Mouse (Mus musculus) testis, adult 2 months (tissue): ENCODE data around the gene Atp6v1b1. TPM values are rescaled to one million over a fixed set of nuclear protein-coding genes. Genes with fewer than 3 reads are reported as not detected.
A peak's percentile ranks its signal among the peaks of the same experiment; 100 is the strongest.

Experiments used
- H3K27ac ChIP-seq: fragments of 200-500 bp; 2 replicates; pipeline ENCODE4 v1.5.1; 2012; ENCODE audit warnings: low read depth, low read length; ENCODE audit not compliant: control insufficient read depth, insufficient read depth
- H3K27me3 ChIP-seq: fragments of 200-500 bp; 2 replicates; pipeline ENCODE4 v1.6.1; 2012; ENCODE audit warnings: mild to moderate bottlenecking, low read length, moderate library complexity; ENCODE audit not compliant: control insufficient read depth, insufficient read depth
- H3K36me3 ChIP-seq: fragments of 200-500 bp; 2 replicates; pipeline ENCODE4 v1.6.1; 2012; ENCODE audit warnings: mild to moderate bottlenecking, low read length; ENCODE audit not compliant: control insufficient read depth, insufficient read depth
- H3K4me1 ChIP-seq: fragments of 200-500 bp; 2 replicates; pipeline ENCODE4 v1.6.1; 2012; ENCODE audit warnings: low read length; ENCODE audit not compliant: control insufficient read depth, insufficient read depth
- H3K4me3 ChIP-seq: fragments of 200-500 bp; 2 replicates; pipeline ENCODE4 v1.5.1; 2012; ENCODE audit warnings: low read depth, mild to moderate bottlenecking, low read length, moderate library complexity, mixed read lengths; ENCODE audit not compliant: control insufficient read depth
- CTCF ChIP-seq: fragments of 200-500 bp; IDR thresholded peaks from 2 replicates; pipeline ENCODE4 v1.5.1; 2012; ENCODE audit warnings: low read depth, mild to moderate bottlenecking, inconsistent platforms, low read length, moderate library complexity; ENCODE audit not compliant: control insufficient read depth, insufficient read depth, insufficient replicate concordance
- POLR2A ChIP-seq: fragments of 200-500 bp; IDR thresholded peaks from 2 replicates; pipeline ENCODE4 v1.6.1; 2012; ENCODE audit warnings: low read depth, mild to moderate bottlenecking, inconsistent platforms, low read length, moderate library complexity; ENCODE audit not compliant: control insufficient read depth
- polyA plus RNA-seq: library from polyadenylated mRNA; depleted of rRNA; stranded (reverse); fragments of >200 nt; gene quantifications from 2 replicates; pipeline ENCODE4 v1.2.3, GENCODE M21; 2012

Atp6v1b1 gene
- polyA plus RNA-seq, 1 experiment, result 17.2 TPM

DNA sequence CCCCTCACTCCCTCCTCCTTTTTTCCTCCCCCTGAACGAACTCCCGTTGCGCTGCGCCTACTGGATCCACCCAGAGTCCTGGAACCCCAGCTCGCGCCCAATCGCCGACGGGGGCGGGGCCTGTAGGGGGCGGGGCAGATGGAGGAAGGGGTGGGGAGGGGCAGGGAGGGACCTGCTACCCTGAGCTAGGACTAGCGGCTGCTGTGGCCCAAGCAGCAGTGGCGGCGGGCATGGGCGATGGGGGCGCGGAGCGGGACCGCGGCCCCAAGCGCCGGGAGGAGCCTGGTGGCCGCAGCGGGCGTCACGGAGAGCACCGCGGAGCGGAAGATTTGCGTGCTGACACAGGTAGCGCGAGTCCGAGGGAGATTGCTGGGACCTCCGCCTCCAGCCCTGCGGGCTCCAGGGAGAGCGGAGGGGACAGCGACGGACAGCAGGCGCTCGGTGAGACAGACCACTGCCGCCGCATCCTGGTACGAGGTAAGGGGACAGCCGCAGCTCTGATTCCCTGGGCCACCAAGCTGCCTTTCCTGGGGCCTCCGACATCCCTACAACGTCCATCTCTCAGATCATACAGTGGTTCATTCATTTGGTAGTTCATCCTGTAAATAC lies 31.6 kb upstream of the Atp6v1b1 start, which contains the start of gene Vax2:
Vax2 (plus strand) TSS at position 198 of the 609 bp plus-strand sequence.
- TF ChIP-seq POLR2A (no peak), CTCF (no peak)
- H3K27ac ChIP-seq, result no peak within 1 kb of the TSS
- H3K4me3 ChIP-seq, result peak within 1 kb of the TSS; percentile 84
- H3K4me1 ChIP-seq, result peaks cover 35% of the 10 kb centered on the region
- H3K36me3 ChIP-seq, result no peaks in the 10 kb centered on the region
- no peaks in the 10 kb centered on the region for H3K27me3 ChIP-seq

DNA sequence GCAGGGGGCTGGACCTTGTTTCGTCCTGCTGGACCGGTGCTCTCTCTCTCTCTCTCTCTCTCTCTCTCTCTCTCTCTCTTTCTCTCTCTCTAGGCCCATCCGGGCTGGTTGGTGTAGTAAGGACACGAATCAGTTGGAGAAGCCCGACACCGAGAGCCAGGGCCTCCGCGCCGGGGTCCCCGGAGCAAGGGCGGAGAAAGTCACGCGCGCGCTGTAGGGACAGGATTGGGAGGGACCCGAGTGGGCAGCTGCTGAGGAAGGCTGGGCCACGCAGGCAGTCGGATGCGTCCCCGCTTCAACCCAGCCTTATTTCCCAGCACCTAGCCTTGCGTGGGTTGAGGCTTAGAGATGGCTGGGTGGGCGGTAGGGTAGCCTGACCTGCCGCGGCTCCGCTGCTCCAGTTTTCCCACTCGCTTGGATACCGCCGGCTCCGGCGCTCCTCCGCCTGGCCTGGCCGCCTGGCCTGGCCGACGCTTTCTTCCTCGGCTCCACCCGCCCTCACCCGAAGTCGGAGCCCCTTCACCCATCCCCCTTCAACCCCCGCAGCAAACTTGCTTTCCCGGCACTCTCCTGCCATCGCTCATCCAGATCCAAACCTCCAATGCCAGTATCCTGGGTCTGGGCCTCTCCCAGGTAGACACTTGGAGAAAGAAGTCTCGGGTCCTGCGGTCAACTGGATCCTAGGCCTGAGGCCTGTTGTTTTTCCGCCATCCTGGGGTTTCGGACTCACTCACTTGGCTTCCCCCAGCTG lies 30.9 kb upstream of the Atp6v1b1 start:
- Histone ChIP-seq H3K27ac (no peak overlapping the region), H3K4me1 (peaks cover 35% of the 10 kb centered on the region), H3K27me3 (no peaks in the 10 kb centered on the region), H3K36me3 (no peaks in the 10 kb centered on the region), H3K4me3 (peak overlapping the region; percentile 79)
- TF ChIP-seq CTCF (no peak), POLR2A (peak; percentile 30; the same call in 1 of the 2 replicates)

DNA sequence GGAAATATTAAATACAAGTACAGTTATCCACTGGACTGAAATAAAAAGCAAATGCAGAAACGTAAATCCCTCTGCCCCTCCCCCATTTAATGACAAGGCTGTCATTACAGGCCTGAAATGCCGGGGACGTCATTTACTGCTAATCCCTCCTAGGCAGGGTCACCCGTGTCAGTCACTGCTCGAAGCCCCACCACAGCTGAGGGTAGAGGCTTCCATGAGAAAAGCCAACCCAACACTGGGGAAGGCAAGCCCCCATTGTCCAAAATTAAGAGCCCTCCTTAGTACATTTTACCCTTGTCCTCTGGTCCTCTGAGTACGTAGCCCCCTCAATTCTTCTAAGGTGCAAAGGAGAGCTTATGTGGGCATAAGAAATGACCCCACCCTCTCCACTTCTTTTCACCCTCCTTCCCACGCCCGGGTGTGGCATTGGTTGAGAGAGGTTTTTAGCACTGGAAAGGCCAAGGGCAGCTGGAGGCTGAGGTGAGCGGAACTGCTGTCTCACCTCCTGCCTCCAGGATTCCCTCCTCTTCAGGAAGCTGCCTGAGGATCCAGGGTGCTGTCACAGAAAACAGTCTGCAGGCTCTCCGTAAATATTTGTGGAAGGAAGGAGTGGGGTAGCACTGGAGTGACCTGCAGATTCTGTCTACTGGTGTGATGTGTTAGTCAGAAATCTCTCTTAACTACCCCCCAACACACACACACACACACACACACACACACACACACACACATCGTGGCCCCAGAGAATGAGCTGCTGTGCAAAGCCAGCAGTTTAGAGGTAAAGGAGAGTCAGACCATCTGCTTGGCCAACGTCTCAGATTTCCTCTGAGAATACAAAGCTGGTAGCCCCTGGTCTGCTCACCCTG lies 29.3 kb upstream of the Atp6v1b1 start:
- Histone ChIP-seq H3K27ac (no peak overlapping the region), H3K27me3 (no peaks in the 10 kb centered on the region), H3K36me3 (no peaks in the 10 kb centered on the region), H3K4me3 (peak overlapping the region; percentile 66), H3K4me1 (peaks cover 37% of the 10 kb centered on the region)
- TF ChIP-seq POLR2A (no peak), CTCF (no peak)

DNA sequence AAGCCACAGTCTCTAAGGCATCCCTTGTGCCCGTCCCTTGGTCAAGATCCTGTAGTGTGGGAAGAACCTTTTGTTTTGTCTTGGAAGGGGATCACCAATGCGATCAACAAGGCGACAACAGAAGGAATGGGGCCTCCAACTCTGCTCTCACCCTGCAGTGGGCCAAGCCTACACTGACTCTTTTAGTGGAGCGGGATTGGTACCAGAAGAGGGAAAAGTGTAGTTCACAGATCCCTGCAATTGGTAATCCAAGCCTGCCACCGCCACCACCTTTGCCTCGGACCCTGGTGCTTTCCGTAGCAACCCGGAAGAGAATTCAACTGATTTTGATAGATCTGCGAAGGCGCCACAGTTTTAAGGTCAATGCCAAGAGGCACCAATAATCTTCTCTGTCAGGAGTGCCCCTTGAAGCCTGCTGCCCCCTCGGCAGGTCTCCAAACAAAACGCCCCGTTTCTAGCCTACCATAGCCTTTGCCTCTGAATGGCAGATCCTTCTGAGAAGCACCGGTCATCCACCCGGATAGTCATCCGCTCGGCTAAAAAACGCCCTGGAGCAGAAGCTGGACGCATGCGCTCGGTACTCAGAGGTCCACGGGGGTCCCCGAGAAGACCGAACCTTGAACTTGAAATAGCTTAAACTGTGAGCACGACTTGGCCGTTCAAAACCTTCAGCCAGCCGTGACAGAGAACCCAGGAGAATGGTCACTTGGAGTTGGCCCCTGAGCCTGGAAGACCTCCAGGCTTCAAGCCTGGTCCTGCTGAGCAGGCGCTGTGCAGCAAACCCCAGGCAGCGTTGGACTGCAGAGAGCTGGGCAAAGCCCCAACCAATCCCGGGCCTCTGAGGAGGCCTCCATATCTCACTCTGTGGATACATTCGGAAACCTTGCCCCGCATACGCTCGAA lies 28.3 kb upstream of the Atp6v1b1 start:
- H3K27ac ChIP-seq, result no peak overlapping the region; the same call in 1 of the 2 replicates
- H3K36me3 ChIP-seq, result no peaks in the 10 kb centered on the region
- TF ChIP-seq CTCF (no peak), POLR2A (no peak)
- H3K4me3 ChIP-seq, result peak overlapping the region; percentile 66
- peaks cover 37% of the 10 kb centered on the region for H3K4me1 ChIP-seq
- H3K27me3 ChIP-seq, result no peaks in the 10 kb centered on the region

DNA sequence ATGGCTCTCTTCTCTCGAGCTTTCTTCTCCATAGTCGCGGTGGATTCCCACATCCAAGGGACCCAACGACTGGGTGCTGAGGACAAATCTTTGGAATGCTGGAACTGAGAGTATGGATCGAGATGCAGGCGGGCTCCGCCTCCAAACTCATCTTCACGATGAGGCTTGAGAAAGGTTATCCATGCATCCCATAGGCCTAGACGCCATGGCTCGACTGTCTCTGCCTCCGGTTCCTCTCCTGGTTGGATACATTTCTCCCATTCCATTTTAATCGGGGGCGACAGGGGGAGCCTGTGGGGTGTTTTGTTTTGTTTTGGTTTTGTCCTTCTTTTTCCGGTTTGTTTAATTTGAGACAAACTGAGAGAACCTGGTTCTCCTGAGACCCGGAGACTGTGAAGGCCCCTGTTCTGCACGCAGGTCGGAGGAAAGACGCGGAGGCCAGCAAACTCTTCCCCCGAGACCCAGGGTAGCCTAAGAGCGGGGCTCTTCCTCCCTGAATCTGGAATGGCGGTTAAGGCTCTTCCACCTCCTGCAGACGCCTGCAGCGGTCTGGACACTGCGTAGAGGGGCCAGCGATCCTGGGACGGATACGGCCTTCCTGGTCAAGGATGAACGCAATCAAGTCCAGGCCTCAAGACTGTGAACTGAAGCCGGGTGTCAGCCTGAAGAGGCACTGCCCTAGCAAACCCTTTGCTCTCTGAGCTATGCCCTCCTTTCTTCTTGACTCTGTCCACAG lies 27.2 kb upstream of the Atp6v1b1 start:
- TF ChIP-seq POLR2A (no peak), CTCF (no peak)
- no peaks in the 10 kb centered on the region for H3K36me3 ChIP-seq
- H3K27me3 ChIP-seq, result no peaks in the 10 kb centered on the region
- peaks cover 31% of the 10 kb centered on the region for H3K4me1 ChIP-seq
- H3K4me3 ChIP-seq, result peak overlapping the region; percentile 66
- no peak overlapping the region for H3K27ac ChIP-seq

DNA sequence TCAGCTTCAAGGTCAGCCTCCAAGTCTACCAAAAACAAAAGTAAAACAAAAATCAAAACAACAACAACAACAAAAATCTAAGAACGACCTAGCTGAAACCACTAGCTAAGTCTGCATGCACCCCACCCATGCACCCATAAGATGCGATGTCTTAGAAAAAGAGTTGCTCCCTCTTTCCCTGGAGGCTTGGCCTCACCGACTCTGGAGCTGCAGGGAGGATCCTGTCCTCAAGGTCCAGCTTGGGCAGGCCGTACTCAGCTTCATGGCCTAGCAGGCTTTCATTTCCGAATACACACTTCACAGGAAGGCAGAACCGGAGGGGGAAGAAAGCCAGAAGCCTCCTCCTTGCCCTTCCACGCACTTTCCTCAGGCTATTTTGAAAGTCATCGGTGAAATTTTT lies 25.8 kb upstream of the Atp6v1b1 start:
- Histone ChIP-seq H3K4me1 (peaks cover 24% of the 10 kb centered on the region), H3K4me3 (no peak overlapping the region), H3K27ac (no peak overlapping the region), H3K36me3 (no peaks in the 10 kb centered on the region), H3K27me3 (no peaks in the 10 kb centered on the region)
- TF ChIP-seq CTCF (no peak), POLR2A (no peak)
